Mouse (Mus musculus): ENCODE results near the gene Gcgr. TPM values are rescaled to one million over a fixed set of nuclear protein-coding genes. Genes with fewer than 3 reads are reported as not detected.

Gene Gcgr
- polyA plus RNA-seq, 1 experiment from 2014 or later: 0.76 TPM

DNA sequence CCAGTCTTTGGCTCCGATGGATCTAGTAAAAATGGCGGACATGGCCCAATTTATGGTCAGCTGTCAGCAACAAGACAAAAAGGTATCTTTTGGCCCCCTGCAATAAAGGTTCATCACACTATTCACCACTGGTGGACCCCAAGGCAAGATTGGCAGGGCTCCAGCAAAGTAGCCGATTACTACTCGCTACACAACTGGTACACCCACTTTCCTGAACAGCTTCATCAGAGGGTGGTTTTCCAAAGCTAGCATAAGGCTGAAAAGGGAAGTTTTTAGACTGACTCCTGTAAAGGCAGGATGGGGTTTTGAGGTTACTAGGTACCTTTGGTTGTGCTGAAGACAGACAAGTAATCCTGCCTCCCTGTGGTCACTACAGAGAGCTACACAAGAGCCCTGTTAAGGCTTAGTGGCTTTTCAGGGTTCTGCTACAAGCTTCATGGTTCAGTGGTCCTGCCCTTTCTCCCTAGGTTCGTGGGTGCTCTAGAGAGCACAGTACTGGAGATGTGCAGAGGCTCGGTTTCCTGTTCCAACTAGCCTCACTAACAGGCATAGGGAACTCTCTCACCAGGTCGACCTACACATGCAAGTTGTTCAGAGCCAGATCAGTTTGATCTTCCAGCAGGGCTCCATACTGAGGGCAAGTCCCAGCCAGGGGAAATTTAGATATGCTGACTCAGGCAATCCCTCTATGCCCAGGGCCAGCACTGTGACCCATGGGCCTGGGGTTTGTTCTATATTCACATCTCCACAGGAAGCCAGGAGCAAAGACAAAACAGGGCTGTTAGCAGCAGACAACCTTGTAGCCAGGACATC lies 46.9 kb downstream of the Gcgr start:
- Histone ChIP-seq H3K27me3 (replicated peaks; ENCODE audit: insufficient read depth, low read length) (no peaks in the 10 kb centered on the region), H3K4me3 (ENCODE audit: low read depth, low read length) (no peak overlapping the region), H3K36me3 (ENCODE audit: insufficient read depth, low read length) (peaks cover 17% of the 10 kb centered on the region; the same call in 1 of the 2 replicates), H3K9me3 (ENCODE audit: low read length) (no peaks in the 10 kb centered on the region), H3K27ac (ENCODE audit: low read length) (no peak overlapping the region), H3K9ac (replicated peaks; ENCODE audit: low read depth) (no peak overlapping the region), H3K4me2 (replicated peaks; ENCODE audit: low read depth, low read length) (no peak overlapping the region), H3K4me1 (ENCODE audit: insufficient read depth, low read depth, low read length) (peaks cover 15% of the 10 kb centered on the region)
- DNase-seq (ENCODE audit: low spot score) (peak; percentile 65), ATAC-seq (no peak)
- 80% methylated on average over 7 of the region's 7 CpGs for WGBS
- TF ChIP-seq EP300 (IDR thresholded peaks at IDR 0.05): no peak
- TF ChIP-seq CTCF (IDR thresholded peaks at IDR 0.05): peak; percentile 68

DNA sequence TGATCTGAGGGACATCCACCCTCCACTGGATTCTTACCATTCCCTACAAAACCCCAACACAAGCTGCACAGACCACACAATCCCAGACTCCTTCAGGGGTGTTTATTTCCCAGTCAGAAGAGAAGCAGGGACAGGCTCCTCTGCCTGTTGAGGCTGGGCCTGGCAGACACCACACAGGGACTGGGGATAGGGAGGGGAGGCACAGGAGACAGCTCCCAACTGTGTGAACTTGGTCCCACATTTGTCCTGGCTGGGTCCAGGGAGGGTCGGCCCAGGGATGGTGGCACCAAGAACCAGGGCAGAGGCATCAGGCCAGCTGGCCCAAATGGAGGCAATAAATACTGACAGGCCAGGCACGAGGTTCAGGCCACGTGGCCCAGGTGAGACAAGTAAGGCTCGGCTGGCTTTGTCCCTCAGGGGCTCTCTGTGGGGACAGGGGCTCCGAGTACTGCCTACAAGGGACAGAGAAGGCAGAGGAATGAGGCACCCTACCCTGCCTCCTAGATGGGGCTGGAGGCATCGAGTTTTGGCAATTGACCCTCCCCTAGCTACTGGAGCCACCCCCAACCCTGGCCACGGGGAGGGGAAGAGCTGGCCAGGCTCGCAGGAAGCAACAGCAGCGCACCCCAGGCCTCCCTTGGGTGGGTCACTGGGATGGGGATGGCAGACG lies 47.7 kb downstream of the Gcgr start:
- no peaks in the 10 kb centered on the region for H3K9me3 ChIP-seq (ENCODE audit: low read length)
- H3K27me3 ChIP-seq (replicated peaks; ENCODE audit: insufficient read depth, low read length): no peaks in the 10 kb centered on the region
- no peak overlapping the region for H3K4me3 ChIP-seq (ENCODE audit: low read depth, low read length)
- H3K9ac ChIP-seq (replicated peaks; ENCODE audit: low read depth): no peak overlapping the region
- no peak for TF ChIP-seq EP300 (IDR thresholded peaks at IDR 0.05)
- no peak for TF ChIP-seq CTCF (IDR thresholded peaks at IDR 0.05)
- H3K4me2 ChIP-seq (replicated peaks; ENCODE audit: low read depth, low read length): no peak overlapping the region
- ATAC-seq (no peak), DNase-seq (ENCODE audit: low spot score) (no peak)
- H3K27ac ChIP-seq (ENCODE audit: low read length): no peak overlapping the region
- H3K36me3 ChIP-seq (ENCODE audit: insufficient read depth, low read length): peaks cover 17% of the 10 kb centered on the region; the same call in 1 of the 2 replicates
- peaks cover 15% of the 10 kb centered on the region for H3K4me1 ChIP-seq (ENCODE audit: insufficient read depth, low read depth, low read length)
- 82% methylated on average over 10 of the region's 10 CpGs for WGBS

DNA sequence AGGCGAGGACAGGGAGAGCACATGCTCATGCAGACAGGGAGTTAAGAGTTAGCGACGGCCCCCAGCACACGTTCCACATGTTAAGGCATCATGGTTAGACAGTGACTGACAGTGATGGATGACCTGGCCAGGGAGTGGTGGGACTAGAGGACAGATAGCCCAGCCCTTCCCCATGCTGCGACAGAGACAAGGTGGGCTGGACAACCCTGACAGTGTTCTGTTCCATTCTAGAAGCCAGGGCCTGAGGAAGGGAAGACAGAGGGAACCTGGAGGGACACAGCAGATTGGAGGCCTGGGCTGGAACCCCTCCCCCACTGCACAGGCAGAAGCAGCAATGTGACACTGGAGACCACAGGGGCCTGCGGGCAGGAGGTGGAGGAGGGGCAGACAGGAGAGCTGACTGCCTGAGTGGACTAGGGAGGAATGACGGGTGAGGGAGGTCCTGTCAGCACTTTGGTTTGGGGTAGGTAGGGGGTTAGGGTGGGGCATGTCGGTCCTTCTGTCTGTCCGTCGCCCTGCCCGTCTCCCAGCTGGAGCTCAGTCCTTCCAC lies 48.3 kb downstream of the Gcgr start:
- TF ChIP-seq EP300 (IDR thresholded peaks at IDR 0.05) (no peak), CTCF (IDR thresholded peaks at IDR 0.05) (no peak)
- DNase-seq (ENCODE audit: low spot score) (no peak), ATAC-seq (no peak)
- Histone ChIP-seq H3K4me1 (ENCODE audit: insufficient read depth, low read depth, low read length) (peaks cover 15% of the 10 kb centered on the region), H3K4me2 (replicated peaks; ENCODE audit: low read depth, low read length) (no peak overlapping the region), H3K4me3 (ENCODE audit: low read depth, low read length) (no peak overlapping the region), H3K9ac (replicated peaks; ENCODE audit: low read depth) (no peak overlapping the region), H3K27me3 (replicated peaks; ENCODE audit: insufficient read depth, low read length) (no peaks in the 10 kb centered on the region), H3K27ac (ENCODE audit: low read length) (no peak overlapping the region), H3K9me3 (ENCODE audit: low read length) (no peaks in the 10 kb centered on the region), H3K36me3 (ENCODE audit: insufficient read depth, low read length) (peaks cover 17% of the 10 kb centered on the region; the same call in 1 of the 2 replicates)
- 74% methylated on average over 11 of the region's 11 CpGs for WGBS

DNA sequence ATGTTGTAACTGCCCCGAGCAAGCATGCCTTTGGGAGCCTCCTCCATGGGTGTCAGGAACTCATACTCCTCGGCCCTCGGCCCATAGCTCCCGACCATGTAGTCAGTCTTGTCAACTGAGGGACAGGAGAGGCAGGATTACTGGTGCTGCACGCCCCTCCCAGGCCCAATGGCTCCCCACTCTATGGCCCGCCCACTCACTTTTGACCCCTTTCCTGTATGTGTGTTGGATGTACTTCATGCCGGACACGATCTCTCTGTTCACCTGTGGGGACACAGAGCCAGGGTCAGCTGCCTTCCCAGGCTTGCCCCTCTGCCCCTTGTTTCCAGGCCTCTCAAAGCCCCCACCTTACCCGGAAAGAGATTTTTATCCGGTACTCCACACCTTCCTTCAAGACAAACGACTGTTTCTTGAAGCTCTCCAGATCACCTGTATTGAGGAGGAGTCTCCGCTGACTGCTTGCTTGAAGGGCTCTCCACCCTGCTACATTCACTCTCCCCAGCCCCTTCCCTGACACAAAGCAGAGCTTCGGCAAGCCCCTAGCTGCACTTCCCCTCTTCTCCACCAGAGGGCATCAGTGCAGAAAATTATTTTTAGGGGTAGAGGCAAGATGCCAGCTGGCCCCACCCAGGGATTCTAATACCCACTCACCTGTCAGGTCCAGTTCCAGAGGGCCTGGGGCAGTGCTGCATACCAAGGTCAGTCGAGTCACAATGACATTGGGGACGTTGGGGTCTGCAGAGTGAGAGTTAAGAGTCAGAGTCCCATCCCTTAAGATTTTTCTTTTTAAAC lies 49.0 kb downstream of the Gcgr start:
- H3K4me2 ChIP-seq (replicated peaks; ENCODE audit: low read depth, low read length): peak overlapping the region; percentile 79
- H3K36me3 ChIP-seq (ENCODE audit: insufficient read depth, low read length): peaks cover 17% of the 10 kb centered on the region; the same call in 1 of the 2 replicates
- DNase-seq (ENCODE audit: low spot score): peak; percentile 69

DNA sequence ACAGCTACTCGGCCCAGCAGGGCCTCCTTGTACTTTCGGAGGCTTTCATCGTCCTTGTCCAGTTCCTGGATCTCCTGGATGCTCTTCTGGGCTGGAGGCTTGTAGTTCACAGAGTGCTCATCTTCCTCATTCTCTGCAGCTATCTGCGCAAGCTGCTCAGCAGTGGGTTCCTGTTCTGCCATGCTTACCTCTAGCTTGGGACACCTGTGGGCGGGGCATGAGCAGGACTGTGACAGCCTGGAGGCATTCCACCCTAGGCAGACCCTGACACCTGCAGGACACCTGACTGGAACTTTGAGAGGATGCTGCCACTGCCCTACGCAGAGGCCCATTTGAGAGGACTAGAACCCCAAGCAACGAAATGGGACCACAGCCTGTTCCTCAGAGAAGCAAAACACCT lies 49.7 kb downstream of the Gcgr start:
- Histone ChIP-seq H3K4me1 (ENCODE audit: insufficient read depth, low read depth, low read length) (peaks cover 10% of the 10 kb centered on the region), H3K27ac (ENCODE audit: low read length) (peak overlapping the region; percentile 95), H3K4me3 (ENCODE audit: low read depth, low read length) (peak overlapping the region; percentile 87), H3K9ac (replicated peaks; ENCODE audit: low read depth) (peak overlapping the region; percentile 86), H3K4me2 (replicated peaks; ENCODE audit: low read depth, low read length) (peak overlapping the region; percentile 79), H3K36me3 (ENCODE audit: insufficient read depth, low read length) (peaks cover 17% of the 10 kb centered on the region; the same call in 1 of the 2 replicates), H3K9me3 (ENCODE audit: low read length) (no peaks in the 10 kb centered on the region), H3K27me3 (replicated peaks; ENCODE audit: insufficient read depth, low read length) (no peaks in the 10 kb centered on the region)
- 41% methylated on average over 7 of the region's 7 CpGs for WGBS
- DNase-seq (ENCODE audit: low spot score): peak; percentile 40
- no peak for ATAC-seq
- TF ChIP-seq EP300 (IDR thresholded peaks at IDR 0.05): no peak
- TF ChIP-seq CTCF (IDR thresholded peaks at IDR 0.05): no peak

More for the DNA sequence above, 49.0 kb downstream of the Gcgr start:
- no peaks in the 10 kb centered on the region for H3K9me3 ChIP-seq (ENCODE audit: low read length)
- TF ChIP-seq EP300 (IDR thresholded peaks at IDR 0.05) (no peak), CTCF (IDR thresholded peaks at IDR 0.05) (peak; percentile 92)
- H3K27ac ChIP-seq (ENCODE audit: low read length): peak overlapping the region; percentile 95; the same call in 1 of the 2 replicates
- no peaks in the 10 kb centered on the region for H3K27me3 ChIP-seq (replicated peaks; ENCODE audit: insufficient read depth, low read length)
- H3K4me1 ChIP-seq (ENCODE audit: insufficient read depth, low read depth, low read length): peaks cover 11% of the 10 kb centered on the region
- peak overlapping the region; percentile 86; the same call in 1 of the 2 replicates for H3K9ac ChIP-seq (replicated peaks; ENCODE audit: low read depth)
- WGBS: 46% methylated on average over 15 of the region's 15 CpGs
- ATAC-seq: no peak
- H3K4me3 ChIP-seq (ENCODE audit: low read depth, low read length): peak overlapping the region; percentile 87

Measured in lung, postnatal 0 days (tissue).